Mouse (Mus musculus): ENCODE data around the gene Lrrc15.

DNA sequence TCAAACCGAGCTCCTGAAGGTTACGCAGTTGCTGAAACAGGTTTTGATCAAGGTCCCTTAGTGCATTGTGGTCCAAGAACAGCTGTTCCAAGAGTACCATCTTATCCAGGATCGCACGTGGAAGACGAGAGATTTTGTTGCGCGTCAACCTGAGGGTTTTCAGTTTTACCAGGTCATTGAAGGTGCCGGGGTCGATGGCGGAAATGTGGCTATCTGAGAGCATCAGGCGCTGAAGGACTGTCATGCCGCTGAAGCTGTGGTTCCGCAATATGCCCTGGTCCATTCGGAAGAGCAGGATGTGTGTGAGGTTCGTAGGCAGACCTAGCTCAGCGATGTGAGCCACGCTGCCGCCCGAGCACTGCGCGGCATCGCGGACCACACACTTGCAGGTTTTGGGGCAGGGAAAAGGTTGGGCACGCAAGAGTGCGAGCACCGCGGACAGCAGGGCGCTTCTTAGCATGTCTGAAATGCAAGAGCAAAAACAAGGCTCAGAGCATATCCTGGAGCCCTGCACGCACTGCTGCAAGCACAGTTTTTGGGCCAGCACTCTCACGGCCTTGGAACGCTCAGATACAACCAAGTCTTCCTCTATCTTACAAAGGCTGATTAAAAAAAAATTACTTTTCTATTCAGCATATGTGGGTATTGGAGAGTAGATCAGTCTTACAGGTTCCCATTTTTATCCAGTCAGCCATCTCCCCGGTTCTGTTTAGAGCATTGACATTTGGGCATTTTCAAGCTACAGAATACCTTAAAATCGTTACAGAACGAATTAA, 26.5 kb upstream of the Lrrc15 start:
- TF ChIP-seq GATA1 (IDR thresholded peaks at IDR 0.05; ENCODE audit: borderline replicate concordance, low read length) = no peak
- no peak for TF ChIP-seq FLI1 (IDR thresholded peaks at IDR 0.05; ENCODE audit: low read length)

Data from megakaryocyte, embryonic 14.5 days (primary cell).